In the genomic region with DNA sequence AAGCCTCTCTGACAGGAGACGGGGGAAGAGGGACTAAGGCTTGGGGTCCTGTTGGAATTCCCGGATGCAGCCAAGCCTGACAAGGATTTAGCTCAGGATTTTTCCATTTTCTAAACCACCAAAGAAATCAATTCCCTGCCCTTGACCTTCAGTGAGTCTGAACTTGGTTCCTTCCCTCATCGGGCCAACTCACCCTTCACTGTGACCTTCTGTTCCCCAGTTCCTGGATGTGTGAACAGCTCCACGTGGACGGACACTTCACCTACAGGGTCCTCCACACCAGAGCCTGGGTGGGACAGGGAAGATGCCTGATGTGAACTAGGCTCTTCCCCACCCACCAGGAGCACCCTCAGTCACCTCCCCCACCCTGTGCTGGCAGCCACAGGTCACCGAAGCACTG, we compare ENCODE assay signal across 21 mouse cellular contexts.
"Had no signal": no experiment of that assay in that cellular context is flagged by ENCODE, and none has a peak within 500 bp of the region (broad histone marks: within the 10 kb centered on the region; RNA-seq: fewer than 3 reads in every experiment).

No protein-coding gene starts in this region.

- H3K36me3 ChIP-seq: lung, embryonic 15.5 days had no signal

- H3K4me3 ChIP-seq: left cerebral cortex, adult 2 months; myocyte had no signal

- H3K27ac ChIP-seq: kidney, embryonic 15.5 days; left cerebral cortex, adult 2 months; liver, embryonic 14.5 days; lung, embryonic 15.5 days; midbrain, embryonic 13.5 days; stomach, postnatal 0 days had no signal

- H3K9ac ChIP-seq: liver, embryonic 14.5 days; lung, embryonic 15.5 days; midbrain, embryonic 13.5 days had no signal

- H3K9me3 ChIP-seq: lung, embryonic 15.5 days; megakaryocyte, embryonic 14.5 days had no signal

- DNase-seq: kidney, adult 8-10 months; kidney, postnatal 10 days; kidney, postnatal 36 days; layer of hippocampus, postnatal 36 days; left cerebral cortex, postnatal 4 days; lung, adult 18-20 months; lung, postnatal 10 days; lung, postnatal 36 days; right cerebral cortex, adult 18-20 months; right cerebral cortex, postnatal 14 days; right cerebral cortex, postnatal 4 days; thymus, adult 2 months; thymus, postnatal 4 days had no signal
